Mouse (Mus musculus) testis, adult 2 months (tissue): Measurements from ENCODE around the gene Tjp1.

Experiments
- CTCF ChIP-seq: fragments of 200-500 bp; IDR thresholded peaks from 2 replicates; pipeline ENCODE4 v1.5.1; 2012; ENCODE audit warnings: low read depth, mild to moderate bottlenecking, inconsistent platforms, low read length, moderate library complexity; ENCODE audit not compliant: control insufficient read depth, insufficient read depth, insufficient replicate concordance
- POLR2A ChIP-seq: fragments of 200-500 bp; IDR thresholded peaks from 2 replicates; pipeline ENCODE4 v1.6.1; 2012; ENCODE audit warnings: low read depth, mild to moderate bottlenecking, inconsistent platforms, low read length, moderate library complexity; ENCODE audit not compliant: control insufficient read depth

GRCm38 (mm10) chr7:65470214-65470613 lies 57.4 kb downstream of the Tjp1 start:
- no peak for TF ChIP-seq POLR2A
- no peak for TF ChIP-seq CTCF
